ENCODE assay signal across 8 mouse cellular contexts in genomic region chr11:94242760-94243421, GRCm38 (mm10). TPM values are rescaled to one million over a fixed set of nuclear protein-coding genes. Genes with fewer than 3 reads are reported as not detected.
DNase-seq lines count a peak whose midpoint lies in the region; ATAC-seq and TF ChIP-seq lines count a peak whose summit lies in the region.

No protein-coding gene starts in this region.

- TF ChIP-seq EP300 in lung, postnatal 0 days (IDR thresholded peaks at IDR 0.05) = no peak

- peak overlapping the region; percentile 17; the same call in 1 of the 2 replicates for H3K27ac ChIP-seq in forebrain, embryonic 13.5 days
- 0 out of 2 replicates have a peak overlapping the region, but pooled peaks have one; percentile 14 for H3K27ac ChIP-seq in lung, postnatal 0 days (ENCODE audit: low read length)
- H3K27ac ChIP-seq in stomach, embryonic 15.5 days = peak overlapping the region; percentile 53

- 2% methylated on average over 29 of the region's 29 CpGs for WGBS in forebrain, embryonic 13.5 days
- 6% methylated on average over 28 of the region's 29 CpGs for WGBS in lung, postnatal 0 days
- 4% methylated on average over 29 of the region's 29 CpGs for WGBS in stomach, embryonic 15.5 days

- DNase-seq in thymus, postnatal 25 days = peak; percentile 6
- no peak for DNase-seq in thymus, postnatal 36 days
- peak; percentile 42 for DNase-seq in induced T-regulatory cell, adult 2 months (ENCODE audit: low read depth)
- peak; percentile 72 for DNase-seq in lung, postnatal 0 days (ENCODE audit: low spot score)
- no peak for DNase-seq in cerebellum, postnatal 36 days
- DNase-seq in urinary bladder, postnatal 14 days (ENCODE audit: low spot score) = no peak

- no peaks in the 10 kb centered on the region for H3K9me3 ChIP-seq in forebrain, embryonic 13.5 days (replicated peaks)
- no peaks in the 10 kb centered on the region for H3K9me3 ChIP-seq in lung, postnatal 0 days (ENCODE audit: low read length)
- no peaks in the 10 kb centered on the region for H3K9me3 ChIP-seq in stomach, embryonic 15.5 days

- H3K9ac ChIP-seq in forebrain, embryonic 13.5 days = peak overlapping the region; percentile 50; the same call in 1 of the 2 replicates
- no peak overlapping the region; the same call in 1 of the 2 replicates for H3K9ac ChIP-seq in lung, postnatal 0 days (replicated peaks; ENCODE audit: low read depth)
- 0 out of 2 replicates have a peak overlapping the region, but pooled peaks have one; percentile 2 for H3K9ac ChIP-seq in stomach, embryonic 15.5 days

- peaks cover 47% of the 10 kb centered on the region for H3K4me1 ChIP-seq in forebrain, embryonic 13.5 days
- no peaks in the 10 kb centered on the region; the same call in 1 of the 2 replicates for H3K4me1 ChIP-seq in lung, postnatal 0 days (ENCODE audit: insufficient read depth, low read depth, low read length)
- peaks cover 27% of the 10 kb centered on the region for H3K4me1 ChIP-seq in stomach, embryonic 15.5 days

- H3K27me3 ChIP-seq in forebrain, embryonic 13.5 days = no peaks in the 10 kb centered on the region; the same call in 1 of the 2 replicates
- H3K27me3 ChIP-seq in lung, postnatal 0 days (replicated peaks; ENCODE audit: insufficient read depth, low read length) = no peaks in the 10 kb centered on the region
- no peaks in the 10 kb centered on the region for H3K27me3 ChIP-seq in stomach, embryonic 15.5 days (replicated peaks)

- H3K4me3 ChIP-seq in forebrain, embryonic 13.5 days = peak overlapping the region; percentile 24
- H3K4me3 ChIP-seq in lung, postnatal 0 days (ENCODE audit: low read depth, low read length) = peak overlapping the region; percentile 28; the same call in 1 of the 2 replicates
- peak overlapping the region; percentile 23 for H3K4me3 ChIP-seq in stomach, embryonic 15.5 days (replicated peaks)

- TF ChIP-seq CTCF in lung, postnatal 0 days (IDR thresholded peaks at IDR 0.05) = no peak

- ATAC-seq in forebrain, embryonic 13.5 days = 0 out of 2 replicates have a peak, but pooled peaks have one; percentile 20
- ATAC-seq in lung, postnatal 0 days = peak; percentile 72
- ATAC-seq in stomach, embryonic 15.5 days (ENCODE audit: insufficient read depth, low FRiP score, low read depth) = peak; percentile 62

- peak overlapping the region; percentile 56 for H3K4me2 ChIP-seq in forebrain, embryonic 13.5 days
- H3K4me2 ChIP-seq in lung, postnatal 0 days (replicated peaks; ENCODE audit: low read depth, low read length) = peak overlapping the region; percentile 55
- H3K4me2 ChIP-seq in stomach, embryonic 15.5 days = peak overlapping the region; percentile 64

- no peaks in the 10 kb centered on the region for H3K36me3 ChIP-seq in forebrain, embryonic 13.5 days (ENCODE audit: poor library complexity, severe bottlenecking)
- H3K36me3 ChIP-seq in lung, postnatal 0 days (ENCODE audit: insufficient read depth, low read length) = no peaks in the 10 kb centered on the region
- no peaks in the 10 kb centered on the region for H3K36me3 ChIP-seq in stomach, embryonic 15.5 days

RNA-seq across cellular contexts. Expression of gene Wfikkn2, which starts 2.9 kb away (rescaled TPM):
- polyA plus RNA-seq in forebrain, embryonic 13.5 days (2015; fragmentation: Nextera tagmentation; extraction: Ambion mirVana) = 3.7 and 4.6 TPM in 2 replicates
- polyA plus RNA-seq in lung, postnatal 0 days (2015; fragmentation: Nextera tagmentation; extraction: Ambion mirVana) = 0.46 and 0.60 TPM in 2 replicates
- polyA plus RNA-seq in stomach, embryonic 15.5 days (2015; fragmentation: Nextera tagmentation; extraction: Ambion mirVana) = 2.7 and 2.9 TPM in 2 replicates

RNA-seq across cellular contexts. Expression of gene Tob1, which starts 31.6 kb away (rescaled TPM):
- polyA plus RNA-seq in forebrain, embryonic 13.5 days (2015; fragmentation: Nextera tagmentation; extraction: Ambion mirVana) = 39.0 and 41.0 TPM in 2 replicates
- 43.9 and 46.0 TPM in 2 replicates for polyA plus RNA-seq in lung, postnatal 0 days (2015; fragmentation: Nextera tagmentation; extraction: Ambion mirVana)
- 54.8 and 65.2 TPM in 2 replicates for polyA plus RNA-seq in stomach, embryonic 15.5 days (2015; fragmentation: Nextera tagmentation; extraction: Ambion mirVana)

RNA-seq across cellular contexts. Expression of gene Gm21885, which starts 38.8 kb away (rescaled TPM):
- polyA plus RNA-seq in forebrain, embryonic 13.5 days (2015; fragmentation: Nextera tagmentation; extraction: Ambion mirVana) = 0.68 TPM in 1 of 2 replicates, not detected in the other
- not detected in 2 replicates for polyA plus RNA-seq in lung, postnatal 0 days (2015; fragmentation: Nextera tagmentation; extraction: Ambion mirVana)
- polyA plus RNA-seq in stomach, embryonic 15.5 days (2015; fragmentation: Nextera tagmentation; extraction: Ambion mirVana) = 6.4 and 10.9 TPM in 2 replicates

Comparison
In these comparisons a context has a peak if more than half of its experiments do, and no peak if none do; other contexts are left out.
1. DNase-seq: peak in thymus, postnatal 25 days (single experiment), induced T-regulatory cell, adult 2 months (single experiment) and lung, postnatal 0 days (single experiment); none in thymus, postnatal 36 days (0 of 2), cerebellum, postnatal 36 days (0 of 2) and urinary bladder, postnatal 14 days (single experiment).
2. ATAC-seq: peak in every context shown above with its lines; median percentile 72 in lung, postnatal 0 days; 62 in stomach, embryonic 15.5 days; 20 in forebrain, embryonic 13.5 days.
3. Peak in every context shown above with its lines, with median percentiles within 50 percentile points of each other: H3K27ac ChIP-seq, H3K4me2 ChIP-seq and H3K4me3 ChIP-seq.